Comparison of ENCODE assay signal across 8 mouse cellular contexts in genomic region chr10:89443115-89443622, GRCm38 (mm10). TPM values are rescaled to one million over a fixed set of nuclear protein-coding genes. Genes with fewer than 3 reads are reported as not detected.
DNase-seq lines count a peak whose midpoint lies in the region; ATAC-seq and TF ChIP-seq lines count a peak whose summit lies in the region.

No protein-coding gene starts in this region.

- peak overlapping the region; percentile 9; the same call in 1 of the 2 replicates for H3K27ac ChIP-seq in layer of hippocampus, adult 2 months
- H3K27ac ChIP-seq in bone marrow macrophage, adult 2 months (ENCODE audit: insufficient read depth, low read depth, low read length), result peak overlapping the region; percentile 100
- peak overlapping the region; percentile 51 for H3K27ac ChIP-seq in heart, adult 2 months
- H3K27ac ChIP-seq in limb, embryonic 11.5 days (replicated peaks; ENCODE audit: low read depth, low read length), result no peak overlapping the region

- peak overlapping the region; percentile 93 for H3K4me2 ChIP-seq in limb, embryonic 11.5 days (ENCODE audit: low read depth, severe bottlenecking)

- WGBS in heart, adult 2 months, result under 1% methylated on average over 17 of the region's 17 CpGs
- WGBS in limb, embryonic 11.5 days, result under 1% methylated on average over 17 of the region's 17 CpGs

- ATAC-seq in limb, embryonic 11.5 days (ENCODE audit: insufficient number of reproducible peaks, low FRiP score, low TSS enrichment, low read depth), result peak; percentile 4; the same call in 1 of the 2 replicates
- ATAC-seq in megakaryocyte progenitor cell, adult 5-6 weeks (replicated peaks; ENCODE audit: poor library complexity), result peak; percentile 74

- peak; percentile 13 to 20 for DNase-seq in layer of hippocampus, adult 2 months (ENCODE audit: low spot score in 2 of 2)
- no peak for DNase-seq in layer of hippocampus, postnatal 14 days (ENCODE audit: low spot score in 2 of 2)
- DNase-seq in heart, adult 2 months, result peak in 1 of 2 experiments; percentile 53
- DNase-seq in limb, embryonic 11.5 days (ENCODE audit: low spot score), result no peak
- no peak for DNase-seq in yolk sac, embryonic 10.5 days (ENCODE audit: low spot score)
- no peak for DNase-seq in c-Kit-positive CD71-positive TER-119-positive erythroid progenitor cells, embryonic 14.5 days (ENCODE audit: low spot score)

- no peaks in the 10 kb centered on the region for H3K36me3 ChIP-seq in heart, adult 2 months (ENCODE audit: control insufficient read depth, insufficient read depth, low read length)
- no peaks in the 10 kb centered on the region for H3K36me3 ChIP-seq in limb, embryonic 11.5 days (ENCODE audit: control insufficient read depth, insufficient read depth, low read length)

- no peaks in the 10 kb centered on the region for H3K9me3 ChIP-seq in limb, embryonic 11.5 days (ENCODE audit: control insufficient read depth, low read length)

- H3K4me3 ChIP-seq in layer of hippocampus, adult 2 months, result peak overlapping the region; percentile 90
- H3K4me3 ChIP-seq in bone marrow macrophage, adult 2 months (ENCODE audit: insufficient read depth, low read length), result peak overlapping the region; percentile 94
- H3K4me3 ChIP-seq in heart, adult 2 months, result peak overlapping the region; percentile 80
- peak overlapping the region; percentile 45 for H3K4me3 ChIP-seq in limb, embryonic 11.5 days (ENCODE audit: low read depth, low read length)

- H3K27me3 ChIP-seq in heart, adult 2 months (ENCODE audit: control insufficient read depth, insufficient read depth, low read length), result no peaks in the 10 kb centered on the region
- H3K27me3 ChIP-seq in limb, embryonic 11.5 days (ENCODE audit: control insufficient read depth, insufficient read depth, low read length), result no peaks in the 10 kb centered on the region

- no peak for TF ChIP-seq POLR2A in bone marrow macrophage, adult 2 months (IDR thresholded peaks at IDR 0.05; ENCODE audit: borderline replicate concordance, low read depth, low read length)
- TF ChIP-seq POLR2A in heart, adult 2 months (IDR thresholded peaks at IDR 0.05; ENCODE audit: insufficient read depth, low read depth, low read length), result no peak

- no peaks in the 10 kb centered on the region for H3K79me2 ChIP-seq in heart, adult 2 months (replicated peaks; ENCODE audit: control insufficient read depth, insufficient read depth, low read length)

- peaks cover 20% of the 10 kb centered on the region for H3K4me1 ChIP-seq in bone marrow macrophage, adult 2 months (ENCODE audit: control insufficient read depth, insufficient read depth, low read length)
- H3K4me1 ChIP-seq in heart, adult 2 months (ENCODE audit: control insufficient read depth, insufficient read depth, low read length), result peaks cover 2% of the 10 kb centered on the region; the same call in 1 of the 2 replicates
- peaks cover 7% of the 10 kb centered on the region; the same call in 1 of the 2 replicates for H3K4me1 ChIP-seq in limb, embryonic 11.5 days (ENCODE audit: control insufficient read depth, insufficient read depth, low read length)

- TF ChIP-seq CTCF in layer of hippocampus, adult 2 months (conservative IDR thresholded peaks at IDR 0.05), result no peak
- TF ChIP-seq CTCF in bone marrow macrophage, adult 2 months (IDR thresholded peaks at IDR 0.05; ENCODE audit: low read depth, low read length), result no peak
- no peak for TF ChIP-seq CTCF in heart, adult 2 months (IDR thresholded peaks at IDR 0.05)

- no peak for TF ChIP-seq EP300 in heart, adult 2 months (IDR thresholded peaks at IDR 0.05; ENCODE audit: insufficient read depth, low read depth, low read length)

- intact Hi-C loops in heart, adult 2 months (cut with DNase I), result no loop called here

- peak overlapping the region; percentile 59 for H3K9ac ChIP-seq in heart, adult 2 months (ENCODE audit: low read depth, low read length)
- H3K9ac ChIP-seq in limb, embryonic 11.5 days (ENCODE audit: low read length), result peak overlapping the region; percentile 61

RNA-seq across cellular contexts. Expression of gene Gas2l3, which starts 0.6 kb away (rescaled TPM):
- total RNA-seq in layer of hippocampus, adult 2 months (2021), result 1 to 10 TPM; 1.9 to 2.0 TPM
- 1 to 10 TPM; 3.3 to 3.4 TPM for total RNA-seq in layer of hippocampus, postnatal 14 days (2021)
- 47.6 and 48.2 TPM in 2 replicates for polyA plus RNA-seq in bone marrow macrophage, adult 2 months (2012; ENCODE audit: insufficient read depth, insufficient read length, missing spikeins)
- 1 to 10 TPM; 1.0 to 2.8 TPM for total RNA-seq in heart, adult 2 months (2021)
- polyA plus RNA-seq in heart, adult 2 months (2012; rRNA removed), result 0.59 and 1.8 TPM in 2 replicates
- 9.6 and 10.9 TPM in 2 replicates for polyA plus RNA-seq in limb, embryonic 11.5 days (2014; fragmentation: Nextera tagmentation; extraction: Ambion mirVana)
- 23.2 and 24.1 TPM in 2 replicates for total RNA-seq in megakaryocyte progenitor cell, adult 5-6 weeks (2015)
- 22.1 and 33.9 TPM in 2 replicates for total RNA-seq in megakaryocyte progenitor cell, adult 5-6 weeks (2017)

Comparison
In these comparisons a context has a peak if more than half of its experiments do, and no peak if none do; other contexts are left out.
1. DNase-seq: peak in layer of hippocampus, adult 2 months (2 of 2); none in layer of hippocampus, postnatal 14 days (0 of 2), limb, embryonic 11.5 days (single experiment), yolk sac, embryonic 10.5 days (single experiment) and c-Kit-positive CD71-positive TER-119-positive erythroid progenitor cells, embryonic 14.5 days (single experiment).
2. RNA of gene Gas2l3, which starts 0.6 kb away (total RNA-seq): 22.1 to 33.9 TPM in megakaryocyte progenitor cell, adult 5-6 weeks; 3.3 to 3.4 TPM in layer of hippocampus, postnatal 14 days, 1.0 to 2.8 TPM in heart, adult 2 months and 1.9 to 2.0 TPM in layer of hippocampus, adult 2 months; every median in the first group is over 4 times any median in the second.
3. Peak in every context shown above with its lines, with median percentiles within 50 percentile points of each other: H3K4me3 ChIP-seq.